Mouse (Mus musculus): Measurements from ENCODE around the gene Kctd15. TPM values are rescaled to one million over a fixed set of nuclear protein-coding genes. Genes with fewer than 3 reads are reported as not detected.

Gene Kctd15
- polyA plus RNA-seq, 1 experiment from 2014 or later: 3.0 TPM

DNA sequence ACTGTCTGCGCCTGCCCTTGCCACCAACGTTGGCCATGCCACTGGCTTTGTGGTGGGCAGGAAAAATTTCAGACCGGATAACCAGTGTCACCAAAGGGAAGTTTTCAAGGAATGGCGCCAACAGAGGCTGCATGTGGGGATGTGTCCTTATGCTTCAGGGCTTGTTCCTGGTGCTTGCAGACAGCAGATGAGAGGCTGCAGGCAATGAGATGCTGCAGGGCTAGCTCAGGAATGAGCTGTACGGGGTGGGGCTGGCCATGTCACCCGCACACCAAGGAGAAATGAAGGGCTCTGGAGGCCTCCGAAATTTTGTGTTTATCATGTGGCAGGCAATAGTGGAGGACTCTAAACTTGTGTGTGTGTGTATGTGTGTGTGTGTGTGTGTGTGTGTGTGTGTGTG lies 6.6 kb upstream of the Kctd15 start:
- Histone ChIP-seq H3K4me2 (no peak overlapping the region), H3K27ac (no peak overlapping the region), H3K36me3 (no peaks in the 10 kb centered on the region), H3K9ac (no peak overlapping the region), H3K27me3 (peaks cover 4% of the 10 kb centered on the region; the same call in 1 of the 2 replicates), H3K9me3 (replicated peaks) (no peaks in the 10 kb centered on the region), H3K4me1 (replicated peaks) (no peaks in the 10 kb centered on the region), H3K4me3 (no peak overlapping the region)
- WGBS: 43% methylated on average over 7 of the region's 7 CpGs
- no peak for ATAC-seq (replicated peaks; ENCODE audit: insufficient number of reproducible peaks, insufficient read depth, low FRiP score, low read depth)

DNA sequence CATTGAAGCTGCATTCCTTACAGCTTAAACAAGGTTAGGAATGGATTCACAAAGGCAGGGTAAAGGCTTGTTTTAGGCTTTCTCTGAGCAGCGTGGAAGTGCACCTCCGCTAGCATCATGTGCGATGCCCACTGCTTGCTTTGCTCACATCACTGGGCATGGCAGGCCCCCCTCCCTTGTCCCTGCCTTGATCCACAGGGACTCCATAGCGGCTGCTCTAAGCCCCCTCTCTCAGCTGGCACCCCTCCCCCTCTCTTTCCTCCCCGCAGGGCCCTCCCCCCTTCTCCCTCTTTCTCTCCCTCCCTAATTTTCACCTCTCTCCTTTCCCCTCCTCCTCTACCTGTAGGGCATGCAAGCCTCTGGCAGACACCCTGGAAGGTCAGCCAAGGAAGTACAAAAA lies 5.7 kb upstream of the Kctd15 start:
- no peak overlapping the region for H3K4me3 ChIP-seq
- peaks cover 8% of the 10 kb centered on the region; the same call in 1 of the 2 replicates for H3K27me3 ChIP-seq
- H3K9me3 ChIP-seq (replicated peaks): no peaks in the 10 kb centered on the region
- H3K9ac ChIP-seq: no peak overlapping the region
- no peak overlapping the region for H3K27ac ChIP-seq
- 26% methylated on average over 5 of the region's 5 CpGs for WGBS
- no peaks in the 10 kb centered on the region for H3K4me1 ChIP-seq (replicated peaks)
- no peaks in the 10 kb centered on the region for H3K36me3 ChIP-seq
- H3K4me2 ChIP-seq: no peak overlapping the region
- ATAC-seq (replicated peaks; ENCODE audit: insufficient number of reproducible peaks, insufficient read depth, low FRiP score, low read depth): no peak

DNA sequence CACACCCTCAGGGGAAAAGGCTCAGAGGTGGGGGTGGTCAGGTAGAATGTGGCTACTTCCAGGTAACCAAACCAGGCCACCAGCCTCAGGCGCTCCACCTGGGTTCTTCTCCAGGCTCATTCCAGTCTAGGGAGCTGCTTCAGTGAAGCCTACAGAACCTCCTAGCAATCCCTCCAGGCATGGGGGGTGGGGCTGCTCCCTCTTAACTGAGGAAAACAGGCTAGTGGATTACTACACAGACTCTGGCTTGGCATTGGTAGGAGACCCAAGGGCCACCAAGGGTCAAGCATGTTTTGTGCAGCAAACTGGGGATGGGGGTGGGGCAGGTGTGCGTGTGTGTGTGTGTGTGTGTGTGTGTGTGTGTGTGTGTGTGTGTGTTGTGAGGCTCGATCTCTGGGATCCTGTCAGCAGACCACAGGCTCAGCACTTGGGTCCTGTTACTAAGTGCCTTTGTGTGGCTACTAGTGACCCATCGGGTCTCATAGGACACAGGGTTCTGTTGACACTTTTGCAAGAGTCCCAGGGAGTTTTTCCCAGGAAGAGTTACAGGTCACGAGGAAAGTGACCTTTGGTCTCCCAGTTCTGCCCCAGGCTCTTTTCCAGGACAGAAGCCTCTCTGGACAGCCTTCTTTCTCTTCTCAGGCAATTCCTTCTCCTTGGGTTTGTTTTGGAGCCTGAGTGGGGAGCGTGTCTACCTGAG lies 3.0 kb upstream of the Kctd15 start:
- no peak overlapping the region for H3K9ac ChIP-seq
- H3K9me3 ChIP-seq (replicated peaks): no peaks in the 10 kb centered on the region
- no peak for ATAC-seq (replicated peaks; ENCODE audit: insufficient number of reproducible peaks, insufficient read depth, low FRiP score, low read depth)
- WGBS: 65% methylated on average over 6 of the region's 6 CpGs
- H3K4me3 ChIP-seq: no peak overlapping the region
- H3K4me2 ChIP-seq: no peak overlapping the region
- H3K27ac ChIP-seq: no peak overlapping the region
- H3K4me1 ChIP-seq (replicated peaks): 0 out of 2 replicates have a peak, but pooled peaks cover 2% of the 10 kb centered on the region
- H3K36me3 ChIP-seq: no peaks in the 10 kb centered on the region
- peaks cover 15% of the 10 kb centered on the region for H3K27me3 ChIP-seq

DNA sequence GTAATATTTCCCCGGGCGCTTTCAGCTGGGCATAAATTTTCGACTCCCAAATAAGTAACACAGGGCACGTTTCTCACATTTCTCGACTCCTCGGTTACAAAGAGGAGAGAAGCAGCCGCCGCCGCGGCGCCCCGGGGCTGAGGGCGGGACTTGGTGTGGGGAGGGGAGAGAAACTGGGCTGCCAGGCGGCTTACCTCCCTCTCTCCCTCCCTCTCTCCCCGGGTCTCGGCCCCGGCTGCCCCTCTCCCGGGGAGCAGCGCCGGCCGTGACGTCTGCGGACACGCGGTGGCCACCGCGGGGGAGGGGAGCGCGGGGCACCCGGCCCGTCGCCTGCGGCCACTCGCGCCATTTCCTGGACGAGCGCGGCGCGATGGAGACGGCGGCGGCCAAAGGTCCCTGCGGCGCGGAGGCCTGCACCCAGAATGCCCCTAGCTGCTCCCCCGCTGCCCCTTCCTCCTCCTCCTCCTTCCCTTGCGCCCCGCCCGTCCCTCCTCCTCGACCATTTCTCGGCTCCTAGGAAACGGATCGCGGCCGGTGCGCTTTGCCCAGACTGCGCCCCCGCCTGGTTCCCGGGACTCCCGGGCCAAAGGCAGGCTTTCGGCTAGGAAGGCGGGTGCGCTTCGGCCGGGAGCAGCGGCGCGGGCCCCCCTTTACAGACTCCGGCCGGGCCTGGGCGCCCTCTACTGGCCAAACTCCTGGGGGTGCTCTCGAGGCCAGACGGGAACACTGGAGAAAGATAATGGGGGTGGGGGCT lies 1.3 kb downstream of the Kctd15 start:
- Histone ChIP-seq H3K27ac (peak overlapping the region; percentile 89), H3K4me3 (peak overlapping the region; percentile 69), H3K27me3 (peaks cover 30% of the 10 kb centered on the region), H3K4me1 (replicated peaks) (peaks cover 16% of the 10 kb centered on the region), H3K4me2 (peak overlapping the region; percentile 99), H3K36me3 (no peaks in the 10 kb centered on the region), H3K9me3 (replicated peaks) (no peaks in the 10 kb centered on the region), H3K9ac (peak overlapping the region; percentile 77)
- under 1% methylated on average over 62 of the region's 74 CpGs for WGBS
- peak; percentile 78 for ATAC-seq (replicated peaks; ENCODE audit: insufficient number of reproducible peaks, insufficient read depth, low FRiP score, low read depth)

DNA sequence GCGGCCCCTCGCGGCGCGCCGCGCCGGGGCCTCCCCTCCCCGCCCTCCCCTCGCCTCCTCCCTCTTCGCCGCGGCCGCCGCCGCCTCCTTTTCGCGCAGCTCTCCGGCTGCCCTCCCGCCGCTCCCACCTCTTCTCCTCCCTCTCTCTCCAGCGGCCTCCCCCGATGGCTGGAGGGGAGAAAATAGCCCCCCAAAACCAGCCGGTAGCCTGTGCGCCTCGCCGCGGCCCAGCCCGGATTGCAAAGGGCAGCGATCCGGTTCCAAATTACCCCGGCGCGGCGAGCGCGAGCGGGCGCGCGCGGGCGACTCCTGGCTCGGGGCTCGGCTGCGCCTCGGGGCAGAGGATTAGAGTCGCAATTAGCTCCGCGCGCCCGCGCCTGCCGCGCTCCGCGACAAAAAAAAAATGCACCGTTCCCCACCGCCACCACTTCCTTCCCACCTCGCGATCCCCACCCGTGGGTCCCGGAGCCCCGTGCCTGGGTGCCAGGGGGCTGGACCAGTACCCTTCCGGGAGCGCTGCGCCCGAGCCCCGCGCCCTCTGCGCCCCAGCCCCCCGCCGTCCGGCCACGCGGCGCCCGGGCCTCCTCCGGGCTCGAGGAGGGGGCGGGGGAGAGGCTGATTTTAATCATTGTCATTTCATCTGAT lies 2.0 kb downstream of the Kctd15 start:
- peak overlapping the region; percentile 99 for H3K4me2 ChIP-seq
- under 1% methylated on average over 50 of the region's 81 CpGs for WGBS
- no peaks in the 10 kb centered on the region for H3K9me3 ChIP-seq (replicated peaks)
- H3K27me3 ChIP-seq: peaks cover 30% of the 10 kb centered on the region
- H3K9ac ChIP-seq: peak overlapping the region; percentile 77
- H3K4me3 ChIP-seq: peak overlapping the region; percentile 69
- peak overlapping the region; percentile 89 for H3K27ac ChIP-seq
- ATAC-seq (replicated peaks; ENCODE audit: insufficient number of reproducible peaks, insufficient read depth, low FRiP score, low read depth): 0 out of 2 replicates have a peak, but pooled peaks have one; percentile 14
- H3K36me3 ChIP-seq: no peaks in the 10 kb centered on the region
- H3K4me1 ChIP-seq (replicated peaks): peaks cover 16% of the 10 kb centered on the region

DNA sequence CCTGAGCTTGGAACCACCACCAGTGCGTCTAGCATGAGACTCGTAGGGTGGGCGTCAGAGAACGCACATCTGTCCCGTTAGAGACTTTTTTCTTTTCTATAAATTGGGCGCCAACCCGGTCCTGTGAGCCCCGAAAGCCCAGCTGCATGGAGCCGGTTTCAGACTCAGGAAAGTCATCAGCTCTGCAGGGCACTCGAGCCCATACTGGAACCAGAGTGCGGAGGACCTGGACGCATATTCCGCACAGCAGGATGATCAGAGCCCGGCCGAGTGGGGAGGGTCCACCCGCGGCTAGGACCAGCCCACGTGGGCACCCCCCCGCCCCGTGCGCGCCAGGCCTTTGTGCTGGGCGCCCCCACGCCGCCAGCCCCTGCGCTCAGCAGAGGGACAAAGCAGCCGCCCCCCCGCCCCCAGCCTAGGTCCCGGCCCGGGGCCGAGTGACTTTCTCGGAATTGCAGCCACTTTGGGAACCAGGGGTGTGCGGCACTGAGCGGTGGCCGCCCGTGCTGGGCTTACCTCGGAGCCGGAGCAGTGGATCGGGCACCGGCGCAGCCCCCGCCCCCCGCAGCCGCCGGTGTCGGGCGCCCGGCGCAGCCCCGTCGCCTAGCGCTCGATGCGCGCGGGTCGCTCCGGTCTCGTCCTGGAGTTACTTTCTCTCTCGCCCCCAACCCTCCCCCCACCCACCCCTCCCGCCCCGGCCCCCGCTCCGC lies 2.6 kb downstream of the Kctd15 start:
- peaks cover 16% of the 10 kb centered on the region for H3K4me1 ChIP-seq (replicated peaks)
- H3K4me2 ChIP-seq: peak overlapping the region; percentile 99
- H3K9ac ChIP-seq: peak overlapping the region; percentile 77
- H3K27ac ChIP-seq: peak overlapping the region; percentile 89
- peak overlapping the region; percentile 69 for H3K4me3 ChIP-seq
- peak; percentile 33 for ATAC-seq (replicated peaks; ENCODE audit: insufficient number of reproducible peaks, insufficient read depth, low FRiP score, low read depth)
- H3K9me3 ChIP-seq (replicated peaks): no peaks in the 10 kb centered on the region
- H3K27me3 ChIP-seq: peaks cover 26% of the 10 kb centered on the region
- WGBS: under 1% methylated on average over 54 of the region's 64 CpGs
- H3K36me3 ChIP-seq: peaks cover 2% of the 10 kb centered on the region; the same call in 1 of the 2 replicates

DNA sequence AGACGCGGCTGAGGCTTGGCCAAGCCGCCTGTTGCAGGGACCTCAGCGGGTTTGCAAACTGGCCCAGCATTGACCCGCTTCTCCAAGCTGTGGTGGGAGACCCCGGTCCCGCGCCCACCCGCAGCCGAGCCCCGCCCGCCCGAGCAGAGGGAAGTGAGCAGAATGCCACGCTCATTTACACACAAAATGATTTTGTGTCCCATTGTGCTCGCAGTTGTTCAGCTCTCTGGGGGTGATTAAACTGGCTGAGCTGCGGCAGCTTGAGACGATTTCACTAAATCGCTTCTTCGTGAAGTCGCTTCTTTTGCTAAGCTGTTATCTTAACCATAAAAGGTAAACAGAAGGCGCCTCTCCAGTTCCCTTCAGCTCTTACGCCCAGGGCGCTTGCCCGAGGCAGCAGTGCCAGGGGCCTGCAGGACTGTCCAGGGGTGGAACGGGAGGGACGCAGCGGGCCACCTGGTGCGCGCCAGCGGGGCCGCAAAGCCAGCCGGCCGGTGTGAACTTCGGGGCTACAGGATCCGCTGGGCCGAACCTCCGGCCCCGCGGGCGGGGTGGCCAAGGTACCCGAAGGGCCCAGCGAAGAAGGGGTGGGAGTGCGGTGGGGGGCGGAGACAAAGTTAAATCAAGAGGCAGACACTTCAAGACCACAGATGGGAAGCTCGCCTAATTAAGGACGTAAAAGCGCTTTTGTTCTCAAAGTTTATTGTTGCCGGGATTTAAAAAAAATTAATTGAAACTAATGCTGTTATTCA lies 3.6 kb downstream of the Kctd15 start:
- ATAC-seq (replicated peaks; ENCODE audit: insufficient number of reproducible peaks, insufficient read depth, low FRiP score, low read depth): no peak
- Histone ChIP-seq H3K27me3 (peaks cover 24% of the 10 kb centered on the region), H3K9ac (peak overlapping the region; percentile 77; the same call in 1 of the 2 replicates), H3K4me2 (peak overlapping the region; percentile 99), H3K9me3 (replicated peaks) (no peaks in the 10 kb centered on the region), H3K36me3 (peaks cover 6% of the 10 kb centered on the region; the same call in 1 of the 2 replicates), H3K27ac (peak overlapping the region; percentile 89; the same call in 1 of the 2 replicates), H3K4me3 (peak overlapping the region; percentile 69), H3K4me1 (replicated peaks) (peaks cover 16% of the 10 kb centered on the region)
- 2% methylated on average over 48 of the region's 48 CpGs for WGBS

DNA sequence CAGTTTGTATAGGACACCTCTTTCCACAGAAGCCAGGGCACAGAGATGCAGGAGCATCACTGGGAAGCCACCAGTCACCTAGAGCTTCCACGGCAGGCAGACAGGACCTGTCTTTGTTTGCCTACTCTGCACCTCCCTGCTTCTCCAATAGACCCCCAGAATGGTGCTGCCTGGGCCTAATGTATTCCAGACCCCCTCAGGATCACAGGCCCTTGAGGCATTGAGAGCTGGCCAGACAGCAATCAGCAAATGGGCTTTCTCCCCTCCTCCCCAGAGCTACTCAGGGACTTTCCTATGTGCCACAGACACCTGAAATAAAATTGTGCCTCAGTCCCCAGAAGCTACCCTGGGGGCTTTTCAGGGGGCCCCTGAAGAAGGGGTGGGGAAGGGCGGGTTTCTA lies 5.2 kb downstream of the Kctd15 start:
- no peak overlapping the region for H3K4me3 ChIP-seq
- no peak overlapping the region for H3K27ac ChIP-seq
- H3K9me3 ChIP-seq (replicated peaks): no peaks in the 10 kb centered on the region
- ATAC-seq (replicated peaks; ENCODE audit: insufficient number of reproducible peaks, insufficient read depth, low FRiP score, low read depth): no peak
- WGBS: 75% methylated on average over 2 of the region's 2 CpGs
- peaks cover 20% of the 10 kb centered on the region for H3K27me3 ChIP-seq
- H3K9ac ChIP-seq: no peak overlapping the region
- H3K4me1 ChIP-seq (replicated peaks): peaks cover 21% of the 10 kb centered on the region
- H3K36me3 ChIP-seq: peaks cover 6% of the 10 kb centered on the region; the same call in 1 of the 2 replicates
- H3K4me2 ChIP-seq: no peak overlapping the region

DNA sequence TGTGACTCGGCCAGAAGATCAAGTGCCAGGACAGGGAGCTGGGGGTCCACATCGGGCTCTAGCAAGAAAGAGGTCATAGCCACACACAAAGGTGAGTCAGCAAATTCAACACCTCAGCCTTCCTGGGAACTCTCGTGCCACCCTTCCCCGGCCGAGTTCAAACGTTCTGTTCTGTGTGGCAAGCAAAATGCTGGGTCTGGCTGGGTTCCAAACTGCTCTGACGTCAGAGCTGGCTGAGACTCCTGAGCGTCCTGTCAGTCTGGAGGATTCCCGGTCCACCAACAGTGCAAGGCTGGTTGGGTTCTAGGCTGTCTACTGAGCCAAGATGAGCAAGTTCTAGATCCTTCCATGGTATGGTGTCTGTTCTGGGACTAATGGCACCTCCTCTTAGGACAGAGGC lies 9.5 kb downstream of the Kctd15 start:
- H3K27ac ChIP-seq: no peak overlapping the region
- H3K36me3 ChIP-seq: peaks cover 10% of the 10 kb centered on the region
- H3K4me1 ChIP-seq (replicated peaks): peaks cover 5% of the 10 kb centered on the region; the same call in 1 of the 2 replicates
- no peak overlapping the region for H3K4me3 ChIP-seq
- no peak; the same call in 1 of the 2 replicates for ATAC-seq (replicated peaks; ENCODE audit: insufficient number of reproducible peaks, insufficient read depth, low FRiP score, low read depth)
- no peak overlapping the region for H3K9ac ChIP-seq
- no peaks in the 10 kb centered on the region; the same call in 1 of the 2 replicates for H3K27me3 ChIP-seq
- 36% methylated on average over 9 of the region's 9 CpGs for WGBS
- H3K4me2 ChIP-seq: no peak overlapping the region
- no peaks in the 10 kb centered on the region for H3K9me3 ChIP-seq (replicated peaks)

DNA sequence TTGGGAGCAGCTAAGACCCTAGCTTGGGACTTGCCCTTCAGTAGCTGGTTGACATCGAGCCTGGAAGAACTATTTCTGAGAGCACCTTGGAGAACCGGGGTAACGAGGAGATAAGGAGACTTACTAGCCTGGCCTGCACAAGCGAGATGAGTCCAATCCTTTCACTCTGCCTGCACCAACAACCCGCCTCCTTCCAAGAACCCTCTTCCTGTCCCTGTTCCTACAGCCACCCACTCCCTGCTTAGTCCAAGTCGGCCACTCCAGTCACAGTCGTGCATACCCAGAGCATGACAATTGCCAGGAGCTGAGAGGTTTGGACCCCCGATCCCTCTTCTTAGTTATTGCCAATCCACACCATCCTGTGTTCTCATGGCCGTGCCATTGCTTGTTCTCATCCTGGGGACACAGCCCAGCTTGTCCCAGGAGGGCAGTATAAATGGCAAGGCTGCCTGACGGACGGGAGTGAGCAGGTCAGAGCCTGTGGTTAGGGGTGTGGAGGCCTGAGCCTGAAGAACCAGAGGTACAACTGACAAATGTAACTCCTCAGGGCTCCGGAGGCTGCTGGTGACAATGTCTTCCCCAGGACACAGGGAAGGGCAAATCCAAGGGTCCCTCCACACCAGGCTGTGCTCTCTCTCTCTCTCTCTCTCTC lies 10.3 kb downstream of the Kctd15 start:
- H3K9ac ChIP-seq: no peak overlapping the region
- H3K27me3 ChIP-seq: no peaks in the 10 kb centered on the region
- WGBS: 80% methylated on average over 12 of the region's 12 CpGs
- ATAC-seq (replicated peaks; ENCODE audit: insufficient number of reproducible peaks, insufficient read depth, low FRiP score, low read depth): no peak
- no peak overlapping the region for H3K4me2 ChIP-seq
- peaks cover 10% of the 10 kb centered on the region for H3K36me3 ChIP-seq
- no peaks in the 10 kb centered on the region for H3K9me3 ChIP-seq (replicated peaks)
- peaks cover 5% of the 10 kb centered on the region; the same call in 1 of the 2 replicates for H3K4me1 ChIP-seq (replicated peaks)
- no peak overlapping the region for H3K27ac ChIP-seq
- H3K4me3 ChIP-seq: no peak overlapping the region

Measured in heart, embryonic 15.5 days (tissue).